Mouse (Mus musculus) spleen, adult 2 months (tissue): ENCODE results near the gene Rnft2. TPM values are rescaled to one million over a fixed set of nuclear protein-coding genes. Genes with fewer than 3 reads are reported as not detected.

ENCODE experiments used
- DNase-seq, 2 experiments: peaks; one replicate each; pipeline versions ENCODE4 v3.0.0 to v3.0.0-alpha.2; 2012 to 2021; ENCODE audit warnings: low spot score in 2 of 2, low read depth in 1 of 2
- H3K27ac ChIP-seq: fragments of 200-500 bp; 2 replicates; pipeline ENCODE4 v1.5.1; 2012; ENCODE audit warnings: low read length, inconsistent platforms; ENCODE audit not compliant: insufficient read depth
- H3K27me3 ChIP-seq: fragments of 200-500 bp; 2 replicates; pipeline ENCODE4 v1.6.1; 2012; ENCODE audit warnings: mild to moderate bottlenecking, moderate library complexity, low read length, inconsistent platforms; ENCODE audit not compliant: control insufficient read depth, insufficient read depth
- H3K36me3 ChIP-seq: fragments of 200-500 bp; 2 replicates; pipeline ENCODE4 v1.6.1; 2012; ENCODE audit warnings: mild to moderate bottlenecking, low read length, inconsistent platforms; ENCODE audit not compliant: control insufficient read depth, insufficient read depth
- H3K4me1 ChIP-seq: fragments of 200-500 bp; 2 replicates; pipeline ENCODE4 v1.6.1; 2011; ENCODE audit warnings: inconsistent platforms; ENCODE audit not compliant: control insufficient read depth, insufficient read depth, insufficient read length
- H3K4me3 ChIP-seq: fragments of 200-500 bp; 2 replicates; pipeline ENCODE4 v1.5.1; 2011; ENCODE audit warnings: mild to moderate bottlenecking, inconsistent platforms; ENCODE audit not compliant: insufficient read depth, insufficient read length; ENCODE audit errors: extremely low read depth
- CTCF ChIP-seq: fragments of 200-500 bp; IDR thresholded peaks from 2 replicates; pipeline ENCODE4 v1.5.1; 2011; ENCODE audit warnings: mild to moderate bottlenecking, inconsistent platforms; ENCODE audit not compliant: insufficient read depth, insufficient read length, insufficient replicate concordance; ENCODE audit errors: extremely low read depth
- POLR2A ChIP-seq: fragments of 200-500 bp; IDR thresholded peaks from 2 replicates; pipeline ENCODE4 v1.6.1; 2011; ENCODE audit warnings: low read depth, low read length, inconsistent platforms
- WGBS: fragments of 180-500 bp; shearing (Covaris S2); methylation state at CpG from one replicate; pipeline ENCODE4 v1.1.7; 2018; 5-methylcytosine and 5-hydroxymethylcytosine counted together
- polyA plus RNA-seq: library from polyadenylated mRNA; depleted of rRNA; stranded (reverse); fragments of >200 nt; gene quantifications from 2 replicates; pipeline ENCODE4 v1.2.3, GENCODE M21; 2012; rRNA removed

The Rnft2 gene
- polyA plus RNA-seq, 1 experiment: 1.2 TPM

- TF ChIP-seq POLR2A: no peak
- TF ChIP-seq CTCF: no peak
- Histone ChIP-seq H3K27me3 (no peaks in the 10 kb centered on the region), H3K36me3 (peaks cover 6% of the 10 kb centered on the region), H3K4me3 (no peak overlapping the region), H3K27ac (no peak overlapping the region), H3K4me1 (no peaks in the 10 kb centered on the region)
- 92% methylated on average over 12 of the region's 12 CpGs for WGBS
- no peak for DNase-seq
Measured at GRCm38 (mm10) chr5:118143211-118144026, 101.5 kb downstream of the Rnft2 start.

- no peak overlapping the region for H3K4me3 ChIP-seq
- TF ChIP-seq POLR2A: no peak
- no peak for TF ChIP-seq CTCF
- no peak for DNase-seq
- peaks cover 6% of the 10 kb centered on the region for H3K36me3 ChIP-seq
- H3K27me3 ChIP-seq: no peaks in the 10 kb centered on the region
- no peaks in the 10 kb centered on the region for H3K4me1 ChIP-seq
- 92% methylated on average over 8 of the region's 8 CpGs for WGBS
- H3K27ac ChIP-seq: no peak overlapping the region
Measured at GRCm38 (mm10) chr5:118142471-118142870, 102.4 kb downstream of the Rnft2 start.

Other genes with a start within 250 kb of the Rnft2 start
- gene Tesc, start 217.4 kb downstream of the Rnft2 start, polyA plus RNA-seq: 17.1 and 21.2 TPM in 2 replicates
- gene Fbxw8, start 89.7 kb downstream of the Rnft2 start, polyA plus RNA-seq: 20.3 and 21.8 TPM in 2 replicates
- not detected in 2 replicates for gene Hrk, start 80.5 kb downstream of the Rnft2 start, polyA plus RNA-seq
- gene 2410131K14Rik, start 111 bp upstream of the Rnft2 start, polyA plus RNA-seq: 5.7 and 6.1 TPM in 2 replicates